Mouse (Mus musculus) neural tube, embryonic 12.5 days (tissue): ENCODE data around the gene Krt76. TPM values are rescaled to one million over a fixed set of nuclear protein-coding genes. Genes with fewer than 3 reads are reported as not detected.

ENCODE experiments used
- ATAC-seq: fragments of 200-750 bp; cut with Nextera tagmentation; 2 replicates; pipeline ENCODE4 v1.8.0; 2017; ENCODE audit warnings: low read depth, mild to moderate bottlenecking, moderate TSS enrichment, moderate library complexity; ENCODE audit not compliant: low FRiP score
- H3K27ac ChIP-seq: fragments of 300-500 bp; sonication (generic); 2 replicates; pipeline ENCODE4 v1.5.1; 2016
- H3K27me3 ChIP-seq: fragments of 300-500 bp; sonication (generic); replicated peaks from 2 replicates; pipeline ENCODE4 v1.6.1; 2016; ENCODE audit warnings: mild to moderate bottlenecking
- H3K36me3 ChIP-seq: fragments of 300-500 bp; sonication (generic); 2 replicates; pipeline ENCODE4 v1.6.1; 2016; ENCODE audit warnings: mild to moderate bottlenecking
- H3K4me1 ChIP-seq: fragments of 300-500 bp; sonication (generic); 2 replicates; pipeline ENCODE4 v1.6.1; 2016
- H3K4me2 ChIP-seq: fragments of 300-500 bp; sonication (generic); replicated peaks from 2 replicates; pipeline ENCODE4 v1.6.1; 2016; ENCODE audit warnings: mild to moderate bottlenecking
- H3K4me3 ChIP-seq: fragments of 300-500 bp; sonication (generic); 2 replicates; pipeline ENCODE4 v1.5.1; 2016
- H3K9ac ChIP-seq: fragments of 300-500 bp; sonication (generic); 2 replicates; pipeline ENCODE4 v1.6.1; 2016; ENCODE audit warnings: mild to moderate bottlenecking
- H3K9me3 ChIP-seq: fragments of 300-500 bp; sonication (generic); 2 replicates; pipeline ENCODE4 v1.6.1; 2016; ENCODE audit warnings: mild to moderate bottlenecking
- WGBS: fragments of 180-500 bp; shearing (Covaris S2); methylation state at CpG from one replicate; pipeline ENCODE4 v1.1.7; 2016; 5-methylcytosine and 5-hydroxymethylcytosine counted together
- polyA plus RNA-seq: library from polyadenylated mRNA; unstranded; fragments of >200 nt; fragmentation: Nextera tagmentation; extraction: Ambion mirVana; gene quantifications from 2 replicates; pipeline ENCODE4 v1.2.1, GENCODE M21; 2016

Krt76 gene
- polyA plus RNA-seq, 1 experiment from 2014 or later = not detected

- no peak overlapping the region for H3K9ac ChIP-seq
- WGBS = 85% methylated on average over 5 of the region's 5 CpGs
- H3K36me3 ChIP-seq = no peaks in the 10 kb centered on the region
- ATAC-seq = no peak
- H3K4me1 ChIP-seq = no peaks in the 10 kb centered on the region
- no peaks in the 10 kb centered on the region for H3K9me3 ChIP-seq
- H3K4me3 ChIP-seq = no peak overlapping the region
- H3K27me3 ChIP-seq = no peaks in the 10 kb centered on the region
- H3K27ac ChIP-seq = no peak overlapping the region
- H3K4me2 ChIP-seq = no peak overlapping the region
Observed at GRCm38 (mm10) chr15:101904849-101905248, 12.1 kb upstream of the Krt76 start.

GRCm38 (mm10) chr15:101902171-101903149 lies 9.7 kb upstream of the Krt76 start:
- Histone ChIP-seq H3K36me3 (no peaks in the 10 kb centered on the region), H3K4me1 (no peaks in the 10 kb centered on the region), H3K9ac (no peak overlapping the region), H3K27ac (no peak overlapping the region), H3K4me2 (no peak overlapping the region), H3K27me3 (no peaks in the 10 kb centered on the region), H3K9me3 (no peaks in the 10 kb centered on the region), H3K4me3 (no peak overlapping the region)
- 61% methylated on average over 12 of the region's 12 CpGs for WGBS
- ATAC-seq = no peak

GRCm38 (mm10) chr15:101895216-101895615 lies 2.5 kb upstream of the Krt76 start:
- WGBS = 94% methylated on average over 4 of the region's 4 CpGs
- no peak for ATAC-seq
- H3K4me3 ChIP-seq = no peak overlapping the region
- no peaks in the 10 kb centered on the region for H3K36me3 ChIP-seq
- H3K9me3 ChIP-seq = no peaks in the 10 kb centered on the region
- H3K27ac ChIP-seq = no peak overlapping the region
- H3K4me2 ChIP-seq = no peak overlapping the region
- no peaks in the 10 kb centered on the region for H3K27me3 ChIP-seq
- no peak overlapping the region for H3K9ac ChIP-seq
- H3K4me1 ChIP-seq = no peaks in the 10 kb centered on the region

- peak overlapping the region; percentile 22; the same call in 1 of the 2 replicates for H3K4me2 ChIP-seq
- no peak overlapping the region for H3K4me3 ChIP-seq
- H3K27ac ChIP-seq = no peak overlapping the region
- 0 out of 2 replicates have a peak, but pooled peaks cover 2% of the 10 kb centered on the region for H3K27me3 ChIP-seq
- no peaks in the 10 kb centered on the region for H3K4me1 ChIP-seq
- H3K9ac ChIP-seq = no peak overlapping the region
- H3K9me3 ChIP-seq = no peaks in the 10 kb centered on the region
- 34% methylated on average over 11 of the region's 11 CpGs for WGBS
- ATAC-seq = no peak
- no peaks in the 10 kb centered on the region for H3K36me3 ChIP-seq
Observed at GRCm38 (mm10) chr15:101879776-101880175, 12.9 kb downstream of the Krt76 start.

GRCm38 (mm10) chr15:101878041-101878440 lies 14.7 kb downstream of the Krt76 start:
- WGBS = 61% methylated on average over 2 of the region's 2 CpGs
- H3K4me2 ChIP-seq = no peak overlapping the region
- no peak overlapping the region for H3K4me3 ChIP-seq
- no peaks in the 10 kb centered on the region for H3K9me3 ChIP-seq
- H3K36me3 ChIP-seq = no peaks in the 10 kb centered on the region
- H3K27ac ChIP-seq = no peak overlapping the region
- ATAC-seq = no peak
- H3K9ac ChIP-seq = no peak overlapping the region
- no peaks in the 10 kb centered on the region for H3K4me1 ChIP-seq
- no peaks in the 10 kb centered on the region for H3K27me3 ChIP-seq

- 94% methylated on average over 1 of the region's 1 CpGs for WGBS
Observed at GRCm38 (mm10) chr15:101874383-101874782, 18.3 kb downstream of the Krt76 start.

GRCm38 (mm10) chr15:101873231-101873630 lies 19.5 kb downstream of the Krt76 start:
- Histone ChIP-seq H3K4me3 (no peak overlapping the region), H3K4me1 (no peaks in the 10 kb centered on the region), H3K36me3 (no peaks in the 10 kb centered on the region), H3K27me3 (no peaks in the 10 kb centered on the region), H3K9me3 (no peaks in the 10 kb centered on the region), H3K27ac (no peak overlapping the region), H3K4me2 (no peak overlapping the region), H3K9ac (no peak overlapping the region)
- WGBS = 36% methylated on average over 4 of the region's 4 CpGs
- ATAC-seq = no peak

More at GRCm38 (mm10) chr15:101874383-101874782, 18.3 kb downstream of the Krt76 start:
- Histone ChIP-seq H3K27me3 (no peaks in the 10 kb centered on the region), H3K27ac (no peak overlapping the region), H3K4me1 (no peaks in the 10 kb centered on the region), H3K36me3 (no peaks in the 10 kb centered on the region), H3K4me3 (no peak overlapping the region), H3K9ac (no peak overlapping the region), H3K4me2 (no peak overlapping the region), H3K9me3 (no peaks in the 10 kb centered on the region)
- ATAC-seq = no peak

GRCm38 (mm10) chr15:101869431-101869830 lies 23.3 kb downstream of the Krt76 start, which contains the start of gene Krt77:
Gene Krt77 (minus strand): TSS chr15:101869705.
- Histone ChIP-seq H3K27ac (no peak within 1 kb of the TSS), H3K4me2 (no peak within 1 kb of the TSS), H3K9ac (no peak within 1 kb of the TSS), H3K4me1 (no peaks in the 10 kb centered on the region), H3K9me3 (no peaks in the 10 kb centered on the region), H3K4me3 (no peak within 1 kb of the TSS), H3K36me3 (no peaks in the 10 kb centered on the region), H3K27me3 (no peaks in the 10 kb centered on the region)
- ATAC-seq = no peak
- 35% methylated on average over 6 of the region's 6 CpGs for WGBS

- H3K4me1 ChIP-seq = no peaks in the 10 kb centered on the region
- H3K9ac ChIP-seq = no peak overlapping the region
- peaks cover 6% of the 10 kb centered on the region; the same call in 1 of the 2 replicates for H3K27me3 ChIP-seq
- no peak overlapping the region for H3K27ac ChIP-seq
- ATAC-seq = no peak
- H3K9me3 ChIP-seq = no peaks in the 10 kb centered on the region
- H3K4me3 ChIP-seq = no peak overlapping the region
- no peaks in the 10 kb centered on the region for H3K36me3 ChIP-seq
- WGBS = 88% methylated on average over 7 of the region's 7 CpGs
- no peak overlapping the region for H3K4me2 ChIP-seq
Observed at GRCm38 (mm10) chr15:101866754-101867153, 26.0 kb downstream of the Krt76 start.

GRCm38 (mm10) chr15:101860421-101861130 lies 32.1 kb downstream of the Krt76 start:
- Histone ChIP-seq H3K4me3 (peak overlapping the region; percentile 39; the same call in 1 of the 2 replicates), H3K4me1 (peaks cover 14% of the 10 kb centered on the region), H3K36me3 (no peaks in the 10 kb centered on the region), H3K9ac (no peak overlapping the region), H3K27me3 (peaks cover 47% of the 10 kb centered on the region), H3K4me2 (peak overlapping the region; percentile 89), H3K27ac (no peak overlapping the region), H3K9me3 (no peaks in the 10 kb centered on the region)
- WGBS = 53% methylated on average over 13 of the region's 13 CpGs
- ATAC-seq = no peak

- ATAC-seq = no peak
- peak overlapping the region; percentile 48 for H3K9ac ChIP-seq
- H3K36me3 ChIP-seq = no peaks in the 10 kb centered on the region
- H3K4me1 ChIP-seq = peaks cover 14% of the 10 kb centered on the region
- H3K4me2 ChIP-seq = peak overlapping the region; percentile 89
- under 1% methylated on average over 33 of the region's 33 CpGs for WGBS
- peak overlapping the region; percentile 39 for H3K4me3 ChIP-seq
- no peak overlapping the region for H3K27ac ChIP-seq
- H3K9me3 ChIP-seq = no peaks in the 10 kb centered on the region
- peaks cover 48% of the 10 kb centered on the region for H3K27me3 ChIP-seq
Observed at GRCm38 (mm10) chr15:101859735-101860170, 33.0 kb downstream of the Krt76 start.
